Mouse (Mus musculus) limb, embryonic 14.5 days (tissue): ENCODE results near the gene Acsl6. TPM values are rescaled to one million over a fixed set of nuclear protein-coding genes. Genes with fewer than 3 reads are reported as not detected.

Source experiments
- ATAC-seq: fragments of 200-750 bp; cut with Nextera tagmentation; 2 replicates; pipeline ENCODE4 v1.8.0; 2017; ENCODE audit warnings: low read depth, moderate number of reproducible peaks, moderate TSS enrichment; ENCODE audit not compliant: low FRiP score
- DNase-seq: peaks from one replicate; pipeline ENCODE4 v3.0.0-alpha.2; 2015; ENCODE audit warnings: low spot score
- H3K27ac ChIP-seq: fragments of 300-500 bp; sonication (generic); replicated peaks from 2 replicates; pipeline ENCODE4 v1.5.1; 2014; ENCODE audit warnings: low read depth, mild to moderate bottlenecking, low read length, moderate library complexity, mixed read lengths
- H3K27me3 ChIP-seq: fragments of 300-500 bp; sonication (generic); 2 replicates; pipeline ENCODE4 v1.6.1; 2014; ENCODE audit warnings: low read length, mixed read lengths; ENCODE audit not compliant: control insufficient read depth, insufficient read depth
- H3K36me3 ChIP-seq: fragments of 300-500 bp; sonication (generic); 2 replicates; pipeline ENCODE4 v1.6.1; 2014; ENCODE audit warnings: mild to moderate bottlenecking, low read length, moderate library complexity, mixed read lengths; ENCODE audit not compliant: control insufficient read depth, insufficient read depth
- H3K4me1 ChIP-seq: fragments of 300-500 bp; sonication (generic); 2 replicates; pipeline ENCODE4 v1.6.1; 2014; ENCODE audit warnings: antibody characterized with exemption, low read length, mixed read lengths; ENCODE audit not compliant: control insufficient read depth, insufficient read depth
- H3K4me2 ChIP-seq: fragments of 300-500 bp; sonication (generic); replicated peaks from 2 replicates; pipeline ENCODE4 v1.6.1; 2014; ENCODE audit warnings: low read depth, mild to moderate bottlenecking, low read length, moderate library complexity; ENCODE audit not compliant: severe bottlenecking
- H3K4me3 ChIP-seq: fragments of 300-500 bp; sonication (generic); replicated peaks from 2 replicates; pipeline ENCODE4 v1.5.1; 2014; ENCODE audit warnings: low read length
- H3K9ac ChIP-seq: fragments of 300-500 bp; sonication (generic); 2 replicates; pipeline ENCODE4 v1.6.1; 2014; ENCODE audit warnings: mild to moderate bottlenecking, low read depth, low read length, moderate library complexity; ENCODE audit not compliant: severe bottlenecking
- H3K9me3 ChIP-seq: fragments of 300-500 bp; sonication (generic); 2 replicates; pipeline ENCODE4 v1.6.1; 2016; ENCODE audit warnings: low read length; ENCODE audit not compliant: control insufficient read depth
- POLR2A ChIP-seq: fragments of 200-500 bp; IDR thresholded peaks from 2 replicates; pipeline ENCODE4 v1.8.0; 2012; ENCODE audit warnings: inconsistent platforms, mild to moderate bottlenecking, moderate library complexity, borderline replicate concordance; ENCODE audit not compliant: insufficient read depth, insufficient read length; ENCODE audit errors: extremely low read depth
- WGBS: fragments of 180-500 bp; shearing (Covaris S2); extraction: QIAGEN DNeasy Blood & Tissue Kit; methylation state at CpG from one replicate; pipeline ENCODE4 v1.1.7; 2014; 5-methylcytosine and 5-hydroxymethylcytosine counted together
- polyA plus RNA-seq, 2 experiments: library from polyadenylated mRNA; depleted of rRNA in 1 of 2; stranded (reverse) in 1 of 2; unstranded in 1 of 2; fragments of >200 nt; fragmentation: Nextera tagmentation in 1 of 2; extraction: Ambion mirVana in 1 of 2; gene quantifications; 2 replicates each; pipeline versions ENCODE4 v1.2.1 to v1.2.3; 2012 to 2014

Acsl6 gene
- polyA plus RNA-seq, 2 experiments = 0.47 to 0.91 TPM

DNA sequence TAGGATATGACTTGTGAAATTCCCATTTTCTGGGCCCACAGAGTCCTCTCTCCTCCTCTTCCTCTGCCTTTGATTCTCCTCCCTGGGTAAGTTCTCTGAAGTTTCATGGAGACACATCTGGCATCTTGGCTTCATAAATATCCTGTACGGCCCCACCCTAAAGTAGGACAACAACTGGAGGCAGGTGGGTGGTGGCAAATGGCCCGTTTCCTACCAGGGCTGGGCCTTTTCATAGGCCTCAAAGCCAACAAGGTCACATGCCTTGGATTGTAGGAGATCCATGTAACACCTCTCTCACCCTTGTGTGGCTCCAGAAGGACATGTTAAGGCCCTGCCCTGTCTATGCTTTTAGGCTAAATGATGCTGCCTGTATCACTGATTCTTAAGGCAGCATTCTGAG is 7.0 kb downstream of the Acsl6 start:
- ATAC-seq = no peak
- Histone ChIP-seq H3K36me3 (no peaks in the 10 kb centered on the region), H3K27me3 (no peaks in the 10 kb centered on the region), H3K4me1 (peaks cover 4% of the 10 kb centered on the region), H3K4me3 (no peak overlapping the region), H3K9me3 (no peaks in the 10 kb centered on the region), H3K9ac (no peak overlapping the region), H3K27ac (no peak overlapping the region), H3K4me2 (no peak overlapping the region)
- 56% methylated on average over 2 of the region's 2 CpGs for WGBS
- DNase-seq = no peak
- no peak for TF ChIP-seq POLR2A

DNA sequence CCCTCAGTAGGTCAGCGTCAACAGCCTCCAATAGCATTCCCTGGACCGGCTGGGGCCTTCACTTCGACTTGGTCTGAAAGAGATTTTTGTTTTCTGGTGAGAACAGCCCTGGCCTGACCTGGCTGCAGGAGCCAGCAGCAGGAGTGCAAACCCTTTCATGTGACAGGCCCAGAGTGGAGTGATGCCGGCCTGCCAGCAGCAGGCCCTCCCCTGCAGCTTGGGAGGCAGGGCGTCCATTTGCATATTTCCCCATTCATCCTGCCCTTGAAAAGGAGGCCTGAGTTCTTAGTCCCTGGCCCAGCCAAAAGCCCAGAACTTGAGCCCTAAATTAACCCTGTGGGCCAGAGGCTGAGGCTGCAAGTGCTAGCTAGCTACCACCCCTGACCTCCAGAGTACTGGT is 8.4 kb downstream of the Acsl6 start:
- WGBS = 23% methylated on average over 5 of the region's 5 CpGs
- Histone ChIP-seq H3K4me2 (no peak overlapping the region), H3K27me3 (no peaks in the 10 kb centered on the region), H3K9me3 (no peaks in the 10 kb centered on the region), H3K4me1 (peaks cover 4% of the 10 kb centered on the region), H3K36me3 (no peaks in the 10 kb centered on the region), H3K9ac (no peak overlapping the region), H3K4me3 (no peak overlapping the region), H3K27ac (no peak overlapping the region)
- ATAC-seq = no peak
- DNase-seq = no peak
- TF ChIP-seq POLR2A = no peak

- no peak overlapping the region for H3K27ac ChIP-seq
- 39% methylated on average over 1 of the region's 1 CpGs for WGBS
- no peak overlapping the region for H3K4me3 ChIP-seq
- no peak overlapping the region for H3K9ac ChIP-seq
- ATAC-seq (no peak), DNase-seq (no peak)
- no peaks in the 10 kb centered on the region for H3K36me3 ChIP-seq
- H3K27me3 ChIP-seq = no peaks in the 10 kb centered on the region
- no peaks in the 10 kb centered on the region for H3K9me3 ChIP-seq
- TF ChIP-seq POLR2A = no peak
- peaks cover 4% of the 10 kb centered on the region for H3K4me1 ChIP-seq
- H3K4me2 ChIP-seq = no peak overlapping the region
Measured at GRCm38 (mm10) chr11:54312603-54313002, 9.0 kb downstream of the Acsl6 start.

- Histone ChIP-seq H3K4me1 (peaks cover 4% of the 10 kb centered on the region), H3K36me3 (no peaks in the 10 kb centered on the region), H3K27ac (no peak overlapping the region), H3K4me3 (no peak overlapping the region), H3K4me2 (no peak overlapping the region), H3K27me3 (no peaks in the 10 kb centered on the region), H3K9me3 (no peaks in the 10 kb centered on the region), H3K9ac (no peak overlapping the region)
- no peak for DNase-seq
- WGBS = 79% methylated on average over 7 of the region's 7 CpGs
- ATAC-seq = no peak
- no peak for TF ChIP-seq POLR2A
Measured at GRCm38 (mm10) chr11:54313391-54314360, 10.1 kb downstream of the Acsl6 start.

- ATAC-seq (no peak), DNase-seq (no peak)
- no peak overlapping the region for H3K27ac ChIP-seq
- H3K4me2 ChIP-seq = no peak overlapping the region
- peaks cover 4% of the 10 kb centered on the region for H3K4me1 ChIP-seq
- no peak for TF ChIP-seq POLR2A
- 17% methylated on average over 3 of the region's 3 CpGs for WGBS
- no peak overlapping the region for H3K4me3 ChIP-seq
- no peaks in the 10 kb centered on the region for H3K36me3 ChIP-seq
- H3K9ac ChIP-seq = no peak overlapping the region
- no peaks in the 10 kb centered on the region for H3K9me3 ChIP-seq
- no peaks in the 10 kb centered on the region for H3K27me3 ChIP-seq
Measured at GRCm38 (mm10) chr11:54314740-54315139, 11.1 kb downstream of the Acsl6 start.
